Mouse (Mus musculus) heart, embryonic 14.5 days (tissue): ENCODE measurements at regions not wholly inside any gene's neighbourhood (a gene's known extent, or its start where the extent isn't known, plus 50 kb on each side); places are given as distances from the start of the nearest gene placed in this dataset.

Source experiments
- ATAC-seq: fragments of 200-750 bp; cut with Nextera tagmentation; 2 replicates; pipeline ENCODE4 v1.8.0; 2017; ENCODE audit warnings: low read depth, moderate TSS enrichment; ENCODE audit not compliant: insufficient number of reproducible peaks, insufficient read depth, low FRiP score
- H3K27ac ChIP-seq, 2 experiments: fragments of 200-500 bp in 1 of 2; fragments of 300-500 bp in 1 of 2; sonication (generic) in 1 of 2; replicated peaks in 1 of 2; 2 replicates each; pipeline ENCODE4 v1.5.1; 2012 to 2014; ENCODE audit warnings: low read depth in 2 of 2, low read length in 2 of 2, control low read depth in 1 of 2, mild to moderate bottlenecking in 1 of 2, mixed read lengths in 1 of 2; ENCODE audit not compliant: control insufficient read depth in 1 of 2, insufficient read depth in 1 of 2
- H3K27me3 ChIP-seq: fragments of 300-500 bp; sonication (generic); 2 replicates; pipeline ENCODE4 v1.6.1; 2014; ENCODE audit warnings: mild to moderate bottlenecking, low read length, control low read depth; ENCODE audit not compliant: control insufficient read depth, insufficient read depth
- H3K36me3 ChIP-seq: fragments of 300-500 bp; sonication (generic); 2 replicates; pipeline ENCODE4 v1.6.1; 2014; ENCODE audit warnings: mild to moderate bottlenecking, control low read depth, low read length, mixed read lengths; ENCODE audit not compliant: control insufficient read depth, insufficient read depth
- H3K4me1 ChIP-seq, 2 experiments: fragments of 200-500 bp in 1 of 2; fragments of 300-500 bp in 1 of 2; sonication (generic) in 1 of 2; 2 replicates each; pipeline ENCODE4 v1.6.1; 2012 to 2014; ENCODE audit warnings: low read length in 2 of 2, control low read depth in 1 of 2, mixed read lengths in 1 of 2; ENCODE audit not compliant: control insufficient read depth in 2 of 2, insufficient read depth in 2 of 2
- H3K4me2 ChIP-seq: fragments of 300-500 bp; sonication (generic); 2 replicates; pipeline ENCODE4 v1.6.1; 2014; ENCODE audit warnings: mild to moderate bottlenecking, low read length
- H3K4me3 ChIP-seq, 2 experiments: fragments of 200-500 bp in 1 of 2; fragments of 300-500 bp in 1 of 2; sonication (generic) in 1 of 2; 2 replicates each; pipeline ENCODE4 v1.5.1; 2012 to 2014; ENCODE audit warnings: low read length in 2 of 2, mild to moderate bottlenecking in 2 of 2, control low read depth in 1 of 2, low read depth in 1 of 2, moderate library complexity in 1 of 2; ENCODE audit not compliant: control insufficient read depth in 1 of 2, insufficient read depth in 1 of 2
- H3K9ac ChIP-seq: fragments of 300-500 bp; sonication (generic); 2 replicates; pipeline ENCODE4 v1.6.1; 2014; ENCODE audit warnings: mild to moderate bottlenecking, low read length
- H3K9me3 ChIP-seq: fragments of 300-500 bp; sonication (generic); 2 replicates; pipeline ENCODE4 v1.6.1; 2016; ENCODE audit warnings: low read length, control low read depth; ENCODE audit not compliant: control insufficient read depth
- WGBS: fragments of 180-500 bp; shearing (Covaris S2); extraction: QIAGEN DNeasy Blood & Tissue Kit; methylation state at CpG from one replicate; pipeline ENCODE4 v1.1.7; 2014; 5-methylcytosine and 5-hydroxymethylcytosine counted together

DNA sequence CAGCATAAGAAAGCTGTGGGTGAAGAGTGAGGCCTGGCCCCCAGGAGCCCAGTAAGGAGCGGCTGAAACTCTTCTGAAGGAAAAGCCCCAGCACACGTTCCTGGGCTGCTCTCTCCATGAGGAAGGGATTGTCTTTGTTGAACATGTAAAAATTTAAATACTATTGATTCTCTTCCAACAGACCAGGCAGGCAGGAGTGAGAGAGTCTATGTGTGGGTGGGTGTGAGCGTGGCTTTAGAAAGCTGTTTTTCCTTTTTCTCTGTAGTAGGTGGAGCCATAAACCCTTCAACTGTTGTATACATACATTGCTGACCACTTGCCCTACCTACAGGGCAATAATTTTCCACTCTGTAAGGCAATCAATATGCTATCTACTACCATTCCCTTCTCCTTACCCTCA is 87.6 kb upstream of the Arid1b start:
- Histone ChIP-seq H3K36me3 (no peaks in the 10 kb centered on the region), H3K9ac (peak overlapping the region; percentile 25; the same call in 1 of the 2 replicates), H3K4me2 (no peak overlapping the region), H3K4me1 (no peaks in the 10 kb centered on the region), H3K27ac (no peak overlapping the region; a peak in 1 of 4 replicates), H3K27me3 (no peaks in the 10 kb centered on the region), H3K9me3 (no peaks in the 10 kb centered on the region), H3K4me3 (no peak overlapping the region)
- no peak for ATAC-seq
- 67% methylated on average over 3 of the region's 3 CpGs for WGBS

DNA sequence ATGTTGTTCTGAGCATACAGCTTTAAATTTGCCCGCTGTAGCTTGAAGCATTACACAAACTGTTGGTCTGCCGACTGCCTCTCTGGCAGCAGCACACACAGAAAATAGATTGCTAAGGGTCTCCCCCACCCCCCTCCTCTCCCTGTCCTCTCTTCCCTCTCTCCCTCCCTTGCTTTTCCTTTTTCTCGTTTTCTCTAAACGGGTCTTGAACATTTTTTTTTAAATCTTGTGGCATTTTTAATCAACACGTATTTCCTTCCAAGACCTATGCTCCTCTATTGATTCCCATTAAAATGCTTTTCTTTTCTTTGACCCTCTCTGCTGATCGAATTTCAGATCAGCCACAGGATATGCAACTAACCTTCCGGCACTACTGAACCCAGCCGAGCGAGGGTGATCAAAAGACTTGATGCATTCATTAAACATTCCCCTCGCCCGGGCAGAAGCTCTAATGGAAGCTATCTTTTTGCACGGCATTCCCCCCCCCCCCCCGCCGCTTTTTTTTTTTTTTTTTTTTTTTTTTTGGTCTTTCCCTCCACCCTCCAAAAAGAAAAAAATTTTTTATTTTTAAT is 86.9 kb upstream of the Arid1b start:
- Histone ChIP-seq H3K27me3 (no peaks in the 10 kb centered on the region), H3K36me3 (no peaks in the 10 kb centered on the region), H3K4me2 (peak overlapping the region; percentile 81), H3K4me3 (peak overlapping the region; percentile 44 to 62), H3K27ac (peak overlapping the region; percentile 90 to 99), H3K9me3 (no peaks in the 10 kb centered on the region), H3K9ac (peak overlapping the region; percentile 87), H3K4me1 (no peaks in the 10 kb centered on the region)
- 0% methylated on average over 14 of the region's 14 CpGs for WGBS
- ATAC-seq = no peak

DNA sequence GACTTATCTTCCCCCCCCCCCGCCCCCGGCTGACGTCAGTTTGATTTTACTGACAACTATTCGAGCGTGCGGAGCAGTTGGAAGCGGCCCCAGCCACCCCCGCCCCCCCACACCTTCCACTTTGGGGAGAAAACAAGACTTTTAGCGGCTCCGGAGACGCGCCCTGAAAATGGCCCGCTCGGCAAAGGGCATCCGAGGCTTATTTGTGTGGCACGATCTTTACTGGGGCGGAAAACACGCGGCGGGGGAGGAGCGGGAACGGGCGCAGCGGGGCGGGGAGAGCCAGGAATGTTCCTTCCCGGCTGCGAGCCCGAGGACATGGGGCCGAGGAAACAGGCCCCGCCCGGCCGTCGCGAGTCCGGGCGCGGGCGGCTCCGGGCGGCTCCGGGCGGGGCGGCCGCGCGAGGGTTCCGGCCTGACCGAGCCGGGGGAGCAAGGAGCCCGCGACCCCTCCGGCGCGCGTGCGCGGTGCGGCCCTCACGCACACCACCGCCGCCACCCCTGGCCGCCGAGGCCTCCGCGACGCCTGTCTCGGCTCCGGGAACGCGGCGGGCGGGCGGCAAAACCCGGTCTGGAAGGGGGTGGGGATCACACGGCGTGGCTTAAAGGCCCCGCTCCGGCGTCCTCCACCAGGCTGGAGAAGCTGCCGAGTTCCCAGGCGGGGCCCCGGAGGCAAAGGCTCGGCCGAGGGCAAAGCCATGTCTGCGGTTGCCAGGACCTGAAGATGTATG is 86.1 kb upstream of the Arid1b start:
- H3K9me3 ChIP-seq = no peaks in the 10 kb centered on the region
- ATAC-seq = peak; percentile 94
- 1% methylated on average over 76 of the region's 85 CpGs for WGBS

DNA sequence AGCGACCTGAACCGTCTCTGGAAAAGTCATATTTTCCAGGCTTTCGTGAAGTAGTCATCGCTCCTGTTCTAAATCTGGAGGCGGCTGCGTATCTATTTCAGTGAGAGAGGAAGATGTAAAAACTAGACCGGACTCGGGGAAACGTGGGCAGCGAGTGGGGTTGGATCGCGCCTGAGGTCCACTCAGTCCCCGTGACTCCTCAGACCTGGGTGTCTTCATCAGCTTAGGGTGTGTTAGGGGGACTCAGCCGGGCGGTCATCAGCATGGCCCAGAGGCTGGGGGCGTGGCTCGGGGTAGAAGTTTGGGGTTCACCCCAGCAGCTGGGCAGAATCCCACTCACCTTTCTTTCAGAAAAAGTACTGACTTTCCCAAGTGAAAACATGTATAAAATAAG is 85.6 kb upstream of the Arid1b start:
- no peak for ATAC-seq
- Histone ChIP-seq H3K27me3 (no peaks in the 10 kb centered on the region), H3K27ac (peak overlapping the region; percentile 99), H3K4me3 (peak overlapping the region; percentile 62 to 85), H3K4me2 (peak overlapping the region; percentile 81), H3K9ac (peak overlapping the region; percentile 87), H3K4me1 (no peaks in the 10 kb centered on the region), H3K36me3 (no peaks in the 10 kb centered on the region), H3K9me3 (no peaks in the 10 kb centered on the region)
- 2% methylated on average over 17 of the region's 17 CpGs for WGBS

More for the DNA sequence above, 86.1 kb upstream of the Arid1b start:
- no peaks in the 10 kb centered on the region for H3K27me3 ChIP-seq
- no peaks in the 10 kb centered on the region for H3K36me3 ChIP-seq
- peak overlapping the region; percentile 81 for H3K4me2 ChIP-seq
- peak overlapping the region; percentile 87 for H3K9ac ChIP-seq
- peak overlapping the region; percentile 62 to 85 for H3K4me3 ChIP-seq
- no peaks in the 10 kb centered on the region for H3K4me1 ChIP-seq
- H3K27ac ChIP-seq = peak overlapping the region; percentile 99

DNA sequence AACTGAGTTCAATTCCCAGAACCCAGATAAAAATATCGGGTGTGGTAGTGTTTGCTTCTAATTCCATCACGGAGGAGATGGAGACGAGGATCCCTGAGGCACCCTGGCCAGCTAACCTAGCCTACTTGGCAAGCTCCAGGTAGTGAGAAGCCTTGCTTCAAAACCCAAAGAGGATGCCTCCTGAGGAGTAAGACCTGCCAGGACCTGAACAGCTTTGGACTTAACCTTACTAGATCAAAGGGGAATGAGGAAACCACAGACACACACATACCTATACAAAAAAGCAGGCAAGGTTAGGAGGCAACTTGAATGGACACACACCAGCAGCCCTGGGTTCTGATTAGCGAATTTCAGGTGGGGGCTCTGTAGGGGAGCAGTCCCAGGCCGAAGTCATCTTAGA is 84.0 kb upstream of the Arid1b start:
- H3K27ac ChIP-seq = no peak overlapping the region
- no peak overlapping the region for H3K4me3 ChIP-seq
- 68% methylated on average over 5 of the region's 5 CpGs for WGBS

DNA sequence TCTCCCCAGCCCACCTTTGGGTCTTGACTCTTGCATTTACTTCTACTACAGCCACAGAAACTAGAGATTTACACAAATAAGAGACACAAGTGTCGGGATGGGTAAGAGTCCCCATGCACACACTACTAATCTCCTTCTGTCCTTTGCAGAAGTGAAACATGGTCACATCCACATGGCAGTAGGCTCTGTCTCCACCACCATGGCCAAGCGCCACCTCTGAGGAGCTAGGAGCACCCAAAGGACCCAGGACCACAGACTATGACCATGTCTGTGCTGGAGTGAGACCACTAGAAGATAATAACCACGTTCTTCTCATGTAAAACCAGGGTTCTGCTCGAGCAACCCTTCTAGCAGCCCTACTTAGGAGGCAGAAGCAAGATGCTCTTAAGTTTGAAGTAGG is 81.1 kb upstream of the Arid1b start:
- H3K4me3 ChIP-seq = no peak overlapping the region
- H3K9ac ChIP-seq = no peak overlapping the region
- WGBS = 76% methylated on average over 4 of the region's 4 CpGs
- H3K9me3 ChIP-seq = no peaks in the 10 kb centered on the region
- ATAC-seq = no peak
- no peaks in the 10 kb centered on the region for H3K27me3 ChIP-seq
- H3K27ac ChIP-seq = no peak overlapping the region
- no peak overlapping the region for H3K4me2 ChIP-seq
- no peaks in the 10 kb centered on the region for H3K4me1 ChIP-seq
- H3K36me3 ChIP-seq = no peaks in the 10 kb centered on the region

More for the DNA sequence above, 84.0 kb upstream of the Arid1b start:
- H3K27me3 ChIP-seq = no peaks in the 10 kb centered on the region
- no peaks in the 10 kb centered on the region for H3K36me3 ChIP-seq
- H3K9ac ChIP-seq = no peak overlapping the region
- H3K4me2 ChIP-seq = no peak overlapping the region
- no peaks in the 10 kb centered on the region for H3K4me1 ChIP-seq
- no peak for ATAC-seq
- no peaks in the 10 kb centered on the region for H3K9me3 ChIP-seq

DNA sequence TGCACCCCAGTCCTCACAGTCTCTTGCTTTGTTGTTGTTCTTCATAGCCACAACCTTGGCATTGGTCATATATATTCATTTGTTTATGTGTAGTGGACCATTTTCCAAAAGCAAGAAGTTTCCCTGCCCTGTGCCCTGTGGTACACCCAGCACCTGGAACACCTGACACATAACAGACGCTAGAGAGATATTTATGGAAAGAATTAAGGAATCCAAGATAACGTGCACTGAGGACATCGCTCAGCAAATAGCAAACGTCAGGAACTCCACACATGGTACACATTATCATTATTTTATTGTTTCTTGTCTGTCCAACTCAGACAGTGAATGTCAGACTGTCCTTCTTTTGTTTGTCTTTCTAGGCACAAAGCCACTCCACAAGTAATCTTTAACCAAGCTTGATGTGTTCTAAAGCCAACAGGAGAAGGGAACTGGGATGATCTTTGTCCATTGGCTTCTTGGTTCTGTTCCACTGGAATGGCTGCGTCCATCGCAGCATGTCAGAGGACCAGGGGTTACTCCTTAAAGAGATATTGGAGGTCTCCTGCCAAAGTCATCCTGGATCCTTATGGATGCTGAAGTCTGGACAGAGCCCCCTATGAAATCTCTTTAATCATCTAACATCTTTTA is 74.2 kb upstream of the Arid1b start:
- no peak overlapping the region for H3K27ac ChIP-seq
- H3K4me3 ChIP-seq = no peak overlapping the region
- no peak for ATAC-seq
- no peaks in the 10 kb centered on the region for H3K27me3 ChIP-seq
- 45% methylated on average over 6 of the region's 6 CpGs for WGBS
- peaks cover 4 to 5% of the 10 kb centered on the region in 2 experiments; a peak in 3 of 4 replicates for H3K4me1 ChIP-seq
- H3K36me3 ChIP-seq = no peaks in the 10 kb centered on the region
- no peaks in the 10 kb centered on the region for H3K9me3 ChIP-seq
- H3K4me2 ChIP-seq = no peak overlapping the region
- no peak overlapping the region for H3K9ac ChIP-seq
